Mouse (Mus musculus) C2C12 (cell line): ENCODE measurements around the gene Crybg3. TPM values are rescaled to one million over a fixed set of nuclear protein-coding genes. Genes with fewer than 3 reads are reported as not detected.

Experiments
- H3K27me3 ChIP-seq: one replicate; pipeline ENCODE4 v1.6.1; 2011; ENCODE audit not compliant: control insufficient read depth, insufficient read depth, insufficient read length
- H3K36me3 ChIP-seq: one replicate; pipeline ENCODE4 v1.6.1; 2011; ENCODE audit not compliant: control insufficient read depth, insufficient read depth
- H3K4me3 ChIP-seq: one replicate; pipeline ENCODE4 v1.5.1; 2011; ENCODE audit warnings: mild to moderate bottlenecking, control low read depth; ENCODE audit not compliant: poor library complexity, insufficient read depth, severe bottlenecking
- H3K79me2 ChIP-seq: one replicate; pipeline ENCODE4 v1.6.1; 2011; ENCODE audit not compliant: control insufficient read depth, insufficient read depth
- H3K79me3 ChIP-seq: one replicate; pipeline ENCODE4 v1.6.1; 2011; ENCODE audit warnings: low read depth, control low read depth
- H3ac ChIP-seq: one replicate; pipeline ENCODE3; 2011; ENCODE audit warnings: low read depth; ENCODE audit not compliant: control insufficient read depth, insufficient read length
- CEBPB ChIP-seq: IDR thresholded peaks from one replicate; pipeline ENCODE4 v1.6.1; 2011; ENCODE audit warnings: low read depth, mild to moderate bottlenecking, control low read depth, moderate library complexity
- CTCF ChIP-seq: IDR thresholded peaks from one replicate; pipeline ENCODE4 v1.5.1; 2011; ENCODE audit not compliant: control insufficient read depth, insufficient read depth, insufficient read length
- FOSL1 ChIP-seq: IDR thresholded peaks from one replicate; pipeline ENCODE4 v1.8.0; 2011; ENCODE audit warnings: mild to moderate bottlenecking, low read length; ENCODE audit not compliant: poor library complexity, insufficient read depth, severe bottlenecking
- MAX ChIP-seq: IDR thresholded peaks from one replicate; pipeline ENCODE4 v1.6.1; 2011; ENCODE audit warnings: mild to moderate bottlenecking, control low read depth
- MYOD1 ChIP-seq: IDR thresholded peaks from one replicate; pipeline ENCODE4 v1.6.1; 2011; ENCODE audit warnings: low read depth; ENCODE audit not compliant: control insufficient read depth, insufficient read length
- MYOG ChIP-seq: IDR thresholded peaks from one replicate; pipeline ENCODE4 v1.6.1; 2011; ENCODE audit not compliant: control insufficient read depth, insufficient read length; ENCODE audit errors: extremely low read depth
- USF1 ChIP-seq: IDR thresholded peaks from one replicate; pipeline ENCODE4 v1.6.1; 2011; ENCODE audit warnings: low read depth, mild to moderate bottlenecking, control low read depth, moderate library complexity
- polyA plus RNA-seq: library from polyadenylated mRNA; unstranded; fragments of >200 nt; fragmentation: generic; extraction: Trizol; gene quantifications from one replicate; pipeline ENCODE4 v1.2.1, GENCODE M21; 2012; ENCODE audit warnings: missing spikeins

Gene Crybg3
- polyA plus RNA-seq, 1 experiment: 2.4 TPM

DNA sequence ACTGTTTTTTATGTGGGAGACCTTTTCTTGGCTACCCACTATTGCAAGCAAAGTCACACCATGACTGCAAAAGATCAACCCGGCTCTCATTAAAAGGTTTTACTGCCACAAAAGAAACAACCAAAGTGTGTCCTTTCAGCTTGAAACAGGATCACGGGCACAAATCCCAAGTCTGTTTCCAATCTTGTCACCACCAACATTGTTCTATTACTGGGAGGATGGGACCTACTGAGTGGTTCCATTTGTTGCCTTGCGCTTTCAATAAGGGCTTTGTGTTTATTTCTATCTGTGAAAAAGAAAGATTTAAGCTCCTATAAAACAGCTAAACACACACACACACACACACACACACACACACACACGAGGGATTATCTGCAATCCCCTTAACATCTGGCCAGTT is 1.8 kb downstream of the Crybg3 start:
- no peaks in the 10 kb centered on the region for H3K79me2 ChIP-seq
- no peaks in the 10 kb centered on the region for H3K36me3 ChIP-seq
- no peak overlapping the region for H3K4me3 ChIP-seq
- H3ac ChIP-seq: no peak overlapping the region
- no peak for TF ChIP-seq CEBPB
- H3K79me3 ChIP-seq: peaks cover 8% of the 10 kb centered on the region
- H3K27me3 ChIP-seq: no peaks in the 10 kb centered on the region

DNA sequence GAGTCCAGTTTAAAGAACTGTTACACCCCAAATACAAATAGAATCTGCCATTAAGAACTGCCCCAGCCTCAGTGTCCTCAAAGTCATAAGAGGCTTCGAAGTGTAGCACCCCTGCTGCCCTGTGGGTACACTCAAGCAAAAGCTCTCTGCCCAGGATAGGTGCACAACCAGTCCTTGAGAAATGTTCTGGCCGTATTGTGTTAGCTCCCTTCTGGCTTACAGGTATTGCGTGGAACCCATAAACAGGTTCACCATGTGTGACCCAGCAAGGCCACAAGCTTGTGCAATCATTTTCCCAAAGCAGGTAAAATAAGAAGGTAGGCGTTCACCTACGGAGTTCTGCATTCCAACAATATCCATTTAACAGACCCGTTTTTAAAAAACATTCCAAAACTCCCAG is 3.5 kb downstream of the Crybg3 start:
- H3ac ChIP-seq: no peak overlapping the region
- no peak overlapping the region for H3K4me3 ChIP-seq
- peaks cover 10% of the 10 kb centered on the region for H3K79me3 ChIP-seq
- no peaks in the 10 kb centered on the region for H3K79me2 ChIP-seq
- H3K36me3 ChIP-seq: no peaks in the 10 kb centered on the region
- TF ChIP-seq FOSL1: no peak
- no peak for TF ChIP-seq MYOG
- TF ChIP-seq CTCF: no peak
- TF ChIP-seq MAX: no peak
- no peak for TF ChIP-seq MYOD1
- no peak for TF ChIP-seq CEBPB
- TF ChIP-seq USF1: no peak
- H3K27me3 ChIP-seq: no peaks in the 10 kb centered on the region

DNA sequence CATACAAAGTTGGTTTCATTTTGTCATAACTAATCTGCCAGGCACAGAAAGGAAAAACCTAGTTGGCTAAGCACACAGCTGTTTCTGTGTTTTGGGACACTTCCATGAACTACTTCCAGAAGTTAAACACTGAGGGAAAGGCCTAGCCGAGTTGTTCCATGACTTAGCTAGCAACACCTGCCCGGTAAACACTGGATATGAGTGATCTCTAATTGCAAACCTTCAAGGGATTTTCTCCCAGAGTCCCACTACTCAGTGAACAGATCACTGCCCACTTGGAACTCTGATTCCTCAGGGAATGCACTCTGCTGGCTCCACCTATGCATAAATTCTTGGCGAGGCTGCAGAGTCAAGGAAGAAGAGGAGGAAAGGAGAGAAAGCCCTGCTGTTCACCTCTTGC is 6.1 kb downstream of the Crybg3 start:
- Histone ChIP-seq H3K79me2 (no peaks in the 10 kb centered on the region), H3K27me3 (no peaks in the 10 kb centered on the region), H3K79me3 (peaks cover 10% of the 10 kb centered on the region), H3K4me3 (no peak overlapping the region), H3ac (no peak overlapping the region), H3K36me3 (no peaks in the 10 kb centered on the region)
- TF ChIP-seq MYOD1 (no peak), USF1 (no peak), CTCF (no peak), CEBPB (no peak), MYOG (no peak), FOSL1 (no peak), MAX (no peak)

DNA sequence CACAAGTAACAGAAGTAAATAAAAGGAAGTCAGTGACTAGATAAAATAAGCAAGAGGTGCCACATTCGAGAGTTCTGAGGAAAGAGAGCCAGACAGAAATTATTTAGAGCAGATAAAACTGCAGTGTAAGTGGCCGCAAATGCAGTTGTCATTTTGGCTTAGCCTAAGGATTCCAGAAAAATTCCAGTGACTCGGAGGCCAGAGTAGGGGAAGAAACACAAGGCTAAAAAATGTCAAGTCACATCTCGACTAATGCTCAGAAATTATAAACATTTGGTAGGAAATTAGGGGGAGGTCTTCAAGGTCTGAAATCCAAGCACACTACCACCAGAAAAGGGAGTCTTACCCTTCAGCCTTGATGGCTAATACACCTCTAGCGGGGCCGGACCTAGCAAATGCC is 10.0 kb downstream of the Crybg3 start:
- Histone ChIP-seq H3K4me3 (no peak overlapping the region), H3K79me2 (no peaks in the 10 kb centered on the region), H3ac (no peak overlapping the region), H3K36me3 (no peaks in the 10 kb centered on the region), H3K27me3 (no peaks in the 10 kb centered on the region), H3K79me3 (peaks cover 2% of the 10 kb centered on the region)
- no peak for TF ChIP-seq MAX
- TF ChIP-seq CEBPB: no peak
- TF ChIP-seq USF1: no peak

DNA sequence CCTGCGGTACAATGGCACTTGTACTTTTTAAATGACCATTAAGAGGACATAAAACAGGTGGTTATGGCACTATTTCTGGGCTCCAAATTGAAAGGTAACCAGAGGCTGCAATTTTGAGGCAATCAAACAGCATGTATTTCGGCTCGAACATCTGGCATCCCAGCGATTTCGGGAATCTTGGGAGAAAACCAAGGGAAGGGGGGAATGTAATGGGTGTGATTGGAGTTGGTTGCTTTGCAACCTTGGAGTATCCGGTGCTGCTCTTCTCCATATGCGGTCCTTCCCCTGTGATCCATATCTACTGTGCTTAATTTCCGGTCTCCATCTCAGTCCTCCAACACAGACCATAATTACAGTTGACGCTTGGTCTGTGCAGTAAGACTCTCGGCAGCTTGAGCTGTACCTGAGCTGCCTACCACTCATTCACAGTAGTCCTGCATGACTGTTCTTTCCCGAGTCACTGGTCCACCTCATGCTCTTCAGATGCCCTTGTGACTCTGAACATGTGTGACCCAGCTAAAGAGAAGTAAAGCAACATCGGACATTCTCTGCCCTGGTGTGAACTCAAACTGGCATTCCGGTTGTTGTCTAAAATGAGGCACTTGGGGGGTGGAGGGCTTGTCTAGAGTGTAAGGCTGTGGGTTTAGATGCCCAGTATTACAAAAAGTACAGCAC is 12.3 kb downstream of the Crybg3 start:
- Histone ChIP-seq H3K79me2 (no peaks in the 10 kb centered on the region), H3K79me3 (no peaks in the 10 kb centered on the region), H3K4me3 (no peak overlapping the region), H3K36me3 (no peaks in the 10 kb centered on the region), H3ac (no peak overlapping the region), H3K27me3 (no peaks in the 10 kb centered on the region)
- TF ChIP-seq MYOG (no peak), CEBPB (no peak), MAX (no peak), FOSL1 (no peak), CTCF (no peak), MYOD1 (no peak), USF1 (no peak)

DNA sequence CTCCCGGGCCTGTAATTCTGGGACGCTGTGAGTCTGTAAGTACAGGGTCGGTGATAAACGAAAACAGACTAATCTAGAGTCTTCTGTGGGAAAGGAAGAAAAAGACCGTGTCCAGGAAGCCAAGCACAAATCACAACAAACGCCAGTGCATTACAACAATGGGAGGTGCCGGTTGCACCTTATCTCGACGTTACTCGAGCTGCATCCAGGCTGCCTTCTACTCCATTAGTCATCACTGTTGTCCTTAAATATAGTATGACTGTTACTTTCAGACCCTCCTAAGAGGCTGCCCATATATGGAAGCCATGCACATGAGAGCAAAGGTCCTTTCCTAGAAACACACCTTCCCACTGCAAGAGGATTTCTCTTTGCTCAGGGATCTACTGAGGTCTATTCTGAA is 13.0 kb downstream of the Crybg3 start:
- no peak overlapping the region for H3ac ChIP-seq
- H3K36me3 ChIP-seq: no peaks in the 10 kb centered on the region
- no peak overlapping the region for H3K4me3 ChIP-seq
- no peaks in the 10 kb centered on the region for H3K79me2 ChIP-seq
- no peaks in the 10 kb centered on the region for H3K79me3 ChIP-seq
- no peaks in the 10 kb centered on the region for H3K27me3 ChIP-seq
- TF ChIP-seq FOSL1 (no peak), USF1 (no peak), MYOG (no peak), MYOD1 (no peak), MAX (no peak), CTCF (no peak), CEBPB (no peak)
